Mouse (Mus musculus) stomach, embryonic 15.5 days (tissue): ENCODE data around the gene Rgl3. TPM values are rescaled to one million over a fixed set of nuclear protein-coding genes. Genes with fewer than 3 reads are reported as not detected.
A peak's percentile ranks its signal among the peaks of the same experiment; 100 is the strongest.

ENCODE experiments used
- ATAC-seq: fragments of 200-750 bp; cut with Nextera tagmentation; 2 replicates; pipeline ENCODE4 v1.8.0; 2017; ENCODE audit warnings: low read depth, moderate number of reproducible peaks, moderate TSS enrichment; ENCODE audit not compliant: insufficient read depth, low FRiP score
- H3K27ac ChIP-seq: fragments of 300-500 bp; sonication (generic); 2 replicates; pipeline ENCODE4 v1.5.1; 2015; ENCODE audit warnings: mild to moderate bottlenecking, inconsistent platforms
- H3K27me3 ChIP-seq: fragments of 300-500 bp; sonication (generic); replicated peaks from 2 replicates; pipeline ENCODE4 v1.6.1; 2015; ENCODE audit warnings: inconsistent platforms
- H3K36me3 ChIP-seq: fragments of 300-500 bp; sonication (generic); 2 replicates; pipeline ENCODE4 v1.6.1; 2015; ENCODE audit warnings: inconsistent platforms
- H3K4me1 ChIP-seq: fragments of 300-500 bp; sonication (generic); 2 replicates; pipeline ENCODE4 v1.6.1; 2015; ENCODE audit warnings: inconsistent platforms
- H3K4me2 ChIP-seq: fragments of 300-500 bp; sonication (generic); 2 replicates; pipeline ENCODE4 v1.6.1; 2015; ENCODE audit warnings: mild to moderate bottlenecking, inconsistent platforms
- H3K4me3 ChIP-seq: fragments of 300-500 bp; sonication (generic); replicated peaks from 2 replicates; pipeline ENCODE4 v1.5.1; 2015; ENCODE audit warnings: inconsistent platforms
- H3K9ac ChIP-seq: fragments of 300-500 bp; sonication (generic); 2 replicates; pipeline ENCODE4 v1.6.1; 2015; ENCODE audit warnings: inconsistent platforms
- H3K9me3 ChIP-seq: fragments of 300-500 bp; sonication (generic); 2 replicates; pipeline ENCODE4 v1.6.1; 2016; ENCODE audit warnings: inconsistent platforms
- WGBS: fragments of 180-500 bp; shearing (Covaris S2); methylation state at CpG from one replicate; pipeline ENCODE4 v1.1.7; 2015; 5-methylcytosine and 5-hydroxymethylcytosine counted together
- polyA plus RNA-seq: library from polyadenylated mRNA; unstranded; fragments of >200 nt; fragmentation: Nextera tagmentation; extraction: Ambion mirVana; gene quantifications from 2 replicates; pipeline ENCODE4 v1.2.1, GENCODE M21; 2015

Gene Rgl3
- 5.0 TPM in 2 replicates for polyA plus RNA-seq

DNA sequence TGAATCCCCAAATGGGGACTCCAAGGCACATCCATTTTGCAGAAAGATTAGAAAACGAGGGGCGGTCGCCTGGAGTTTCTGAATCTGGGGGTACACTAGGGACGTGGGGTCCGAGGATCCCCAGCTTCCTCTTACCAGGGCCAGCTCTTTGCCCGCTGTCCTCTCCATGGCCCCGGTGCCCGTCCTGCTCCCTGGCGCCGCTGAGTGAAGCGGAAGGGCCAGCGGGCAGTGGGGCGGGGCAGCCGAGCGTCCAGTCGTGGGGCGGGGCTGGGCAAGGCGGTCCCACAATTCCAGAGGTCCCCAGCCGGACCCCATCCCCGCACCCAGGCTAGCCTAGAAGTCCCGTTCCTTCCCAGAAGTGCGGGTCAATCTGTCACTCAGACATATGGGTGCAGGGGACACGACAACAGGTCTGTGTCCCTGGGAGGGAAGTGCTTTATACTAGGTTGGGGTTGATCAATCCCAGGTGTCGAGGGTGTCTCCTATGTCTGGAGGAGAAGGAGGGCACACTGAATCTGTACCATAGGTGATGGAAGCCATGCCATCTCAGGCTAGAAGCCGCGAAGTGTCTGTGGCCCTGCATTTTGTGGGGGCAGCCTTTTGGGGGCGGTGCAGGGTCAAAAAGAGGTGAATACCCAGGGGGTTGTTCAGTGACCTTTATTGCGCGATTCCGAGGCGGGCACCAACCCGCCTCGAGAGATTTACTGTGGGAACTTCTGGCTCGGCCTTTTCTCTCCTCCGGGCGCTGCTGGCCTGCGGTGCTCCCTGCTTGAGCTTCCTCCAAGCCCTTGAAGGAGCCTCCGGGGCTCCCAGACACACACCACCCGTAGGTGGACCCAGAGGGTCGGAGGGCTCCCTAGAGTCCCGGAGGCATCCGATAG is at the start of gene Rgl3:
Gene Rgl3 (minus strand): TSS at position 217 of the 881 bp plus-strand sequence.
- H3K4me1 ChIP-seq, result peaks cover 24% of the 10 kb centered on the region
- no peak within 1 kb of the TSS for H3K27ac ChIP-seq
- peaks cover 60% of the 10 kb centered on the region for H3K27me3 ChIP-seq
- H3K4me3 ChIP-seq, result peak within 1 kb of the TSS; percentile 49
- H3K9me3 ChIP-seq, result no peaks in the 10 kb centered on the region
- WGBS, result 2% methylated on average over 42 of the region's 42 CpGs
- peak within 1 kb of the TSS; percentile 90 for H3K4me2 ChIP-seq
- no peaks in the 10 kb centered on the region for H3K36me3 ChIP-seq
- peak; percentile 41; the same call in 1 of the 2 replicates for ATAC-seq
- no peak within 1 kb of the TSS for H3K9ac ChIP-seq

DNA sequence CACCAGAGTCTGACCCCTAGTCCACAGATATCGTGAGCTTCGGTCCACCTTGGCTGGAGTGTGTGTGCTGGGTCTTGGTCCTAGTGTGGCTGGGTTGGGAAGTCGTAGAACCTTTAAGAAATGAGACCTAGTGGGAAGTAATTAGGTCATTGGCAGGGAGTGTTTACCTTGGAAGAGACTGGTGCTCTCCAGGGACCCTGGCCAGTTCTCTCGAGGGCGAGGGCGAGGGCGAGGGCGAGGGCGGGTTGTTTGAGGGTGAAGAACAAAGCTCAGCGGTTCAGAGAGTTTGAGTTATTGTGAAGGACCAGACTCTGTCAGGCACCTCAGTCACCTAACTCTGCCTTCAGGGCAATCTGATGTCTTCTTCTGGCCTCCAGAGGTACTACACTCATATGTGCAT is 48.6 kb upstream of the Rgl3 start:
- no peaks in the 10 kb centered on the region for H3K9me3 ChIP-seq
- WGBS, result 68% methylated on average over 10 of the region's 10 CpGs
- H3K9ac ChIP-seq, result no peak overlapping the region
- H3K27ac ChIP-seq, result no peak overlapping the region
- no peak for ATAC-seq
- H3K4me3 ChIP-seq, result no peak overlapping the region
- H3K36me3 ChIP-seq, result no peaks in the 10 kb centered on the region
- no peaks in the 10 kb centered on the region for H3K27me3 ChIP-seq
- H3K4me2 ChIP-seq, result no peak overlapping the region
- H3K4me1 ChIP-seq, result no peaks in the 10 kb centered on the region

DNA sequence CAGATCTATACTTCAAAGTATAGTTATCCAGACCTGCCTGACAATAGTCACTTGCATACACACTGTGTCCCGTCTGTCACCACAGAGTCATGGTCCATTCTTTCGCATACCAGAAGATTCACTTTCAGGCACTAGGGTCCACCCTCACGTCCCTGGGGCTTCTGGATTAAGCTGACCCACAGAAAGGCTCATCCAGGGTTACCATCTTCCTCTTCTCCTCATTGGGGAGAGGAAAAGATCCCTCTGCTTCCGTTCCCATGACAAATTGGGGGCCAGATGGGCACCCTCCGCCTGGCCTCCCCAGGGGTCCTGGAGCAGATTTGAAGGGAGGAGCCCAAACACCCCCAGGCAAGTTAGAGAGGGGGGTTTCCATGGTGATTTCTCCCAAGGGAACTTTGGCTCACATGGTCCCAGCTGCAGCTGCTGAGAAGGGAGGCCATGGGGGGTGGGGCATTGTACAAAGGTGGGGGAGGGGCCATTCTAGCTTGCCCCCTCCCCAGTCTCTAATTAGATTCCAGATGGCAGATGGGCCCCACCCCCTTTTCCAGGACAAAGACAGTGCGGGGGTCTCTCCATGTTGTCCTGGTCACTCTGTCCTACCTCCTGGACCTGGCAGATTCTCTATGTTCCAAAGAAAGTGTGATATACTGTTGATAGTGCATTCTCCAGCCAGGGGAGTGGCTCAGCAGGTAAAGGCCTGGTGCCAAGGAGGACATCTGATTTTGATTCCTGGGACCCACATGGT is 46.2 kb upstream of the Rgl3 start:
- Histone ChIP-seq H3K36me3 (no peaks in the 10 kb centered on the region), H3K9ac (no peak overlapping the region), H3K27me3 (no peaks in the 10 kb centered on the region), H3K9me3 (no peaks in the 10 kb centered on the region), H3K27ac (no peak overlapping the region), H3K4me2 (no peak overlapping the region), H3K4me3 (no peak overlapping the region), H3K4me1 (no peaks in the 10 kb centered on the region)
- ATAC-seq, result no peak
- 51% methylated on average over 6 of the region's 6 CpGs for WGBS

DNA sequence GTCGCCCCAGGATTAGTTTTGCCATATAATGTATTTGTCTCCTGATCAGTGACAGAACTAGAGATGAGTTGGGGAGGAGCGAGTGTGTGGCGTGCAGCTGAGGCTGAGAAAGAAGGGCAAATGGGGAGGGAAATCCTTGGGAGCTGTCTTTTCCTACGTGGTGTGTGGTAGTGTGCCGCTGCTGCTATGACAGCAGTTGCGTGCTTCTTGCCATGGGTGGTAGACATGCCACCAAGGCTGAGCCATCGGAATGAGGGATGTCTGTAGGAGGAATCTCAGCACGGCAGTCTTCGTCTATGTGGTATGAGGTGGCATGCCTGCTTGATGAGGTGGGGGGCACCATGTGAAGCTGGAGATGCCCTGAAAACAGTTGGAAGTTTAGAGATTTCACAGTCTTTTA is 41.1 kb upstream of the Rgl3 start:
- no peak overlapping the region for H3K4me3 ChIP-seq
- no peak overlapping the region for H3K9ac ChIP-seq
- no peaks in the 10 kb centered on the region for H3K27me3 ChIP-seq
- WGBS, result 91% methylated on average over 9 of the region's 9 CpGs
- no peaks in the 10 kb centered on the region for H3K36me3 ChIP-seq
- no peak for ATAC-seq
- H3K27ac ChIP-seq, result no peak overlapping the region
- H3K4me1 ChIP-seq, result no peaks in the 10 kb centered on the region
- no peak overlapping the region for H3K4me2 ChIP-seq
- no peaks in the 10 kb centered on the region for H3K9me3 ChIP-seq

DNA sequence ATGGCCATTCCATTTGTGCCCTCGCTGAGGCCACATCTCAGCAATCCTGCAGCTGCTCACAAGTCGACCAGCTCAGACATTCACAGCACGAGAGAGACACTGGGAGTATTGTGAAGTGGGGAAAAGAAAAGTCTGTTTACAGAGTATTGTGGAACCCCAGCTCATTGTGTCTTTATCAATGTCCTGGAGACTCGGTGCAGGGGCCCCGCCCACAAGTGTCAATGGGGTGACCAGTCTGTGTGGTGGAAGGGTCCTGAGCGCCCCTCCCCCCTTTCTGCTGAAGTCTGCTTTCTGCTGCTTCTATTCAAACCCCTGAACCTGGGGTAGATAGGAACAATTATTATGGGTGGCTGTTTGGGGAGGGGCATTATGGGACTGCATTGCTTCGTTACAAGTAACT is 39.2 kb upstream of the Rgl3 start:
- no peak overlapping the region for H3K4me3 ChIP-seq
- WGBS, result 46% methylated on average over 7 of the region's 7 CpGs
- no peak for ATAC-seq

DNA sequence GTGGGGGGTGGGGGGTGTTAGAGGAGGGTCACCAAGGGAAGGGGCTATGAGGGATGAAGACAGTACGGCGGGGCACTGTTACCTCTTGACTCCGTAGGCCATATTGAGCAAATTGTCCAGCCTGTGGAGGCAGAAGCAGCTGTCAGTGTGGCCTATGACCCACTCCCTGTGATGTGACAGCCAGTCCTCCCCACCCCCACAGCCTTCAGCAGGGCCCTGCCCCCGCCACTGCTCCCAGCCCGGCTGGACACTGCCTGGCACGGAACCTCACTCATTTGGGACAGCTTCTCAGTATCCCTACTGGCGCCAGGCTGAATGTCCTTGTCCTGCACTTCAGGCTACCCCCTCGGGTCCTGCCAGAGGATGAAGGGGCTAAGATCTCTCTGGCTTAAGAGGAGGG is 35.3 kb upstream of the Rgl3 start:
- Histone ChIP-seq H3K9me3 (no peaks in the 10 kb centered on the region), H3K4me1 (no peaks in the 10 kb centered on the region), H3K9ac (no peak overlapping the region), H3K27ac (no peak overlapping the region), H3K4me2 (no peak overlapping the region), H3K36me3 (no peaks in the 10 kb centered on the region), H3K4me3 (no peak overlapping the region), H3K27me3 (no peaks in the 10 kb centered on the region)
- 49% methylated on average over 8 of the region's 8 CpGs for WGBS
- no peak for ATAC-seq

More for the DNA sequence above, 39.2 kb upstream of the Rgl3 start:
- H3K4me1 ChIP-seq, result no peaks in the 10 kb centered on the region
- H3K36me3 ChIP-seq, result no peaks in the 10 kb centered on the region
- H3K27me3 ChIP-seq, result no peaks in the 10 kb centered on the region
- H3K9me3 ChIP-seq, result no peaks in the 10 kb centered on the region
- no peak overlapping the region for H3K9ac ChIP-seq
- H3K4me2 ChIP-seq, result no peak overlapping the region
- no peak overlapping the region for H3K27ac ChIP-seq

DNA sequence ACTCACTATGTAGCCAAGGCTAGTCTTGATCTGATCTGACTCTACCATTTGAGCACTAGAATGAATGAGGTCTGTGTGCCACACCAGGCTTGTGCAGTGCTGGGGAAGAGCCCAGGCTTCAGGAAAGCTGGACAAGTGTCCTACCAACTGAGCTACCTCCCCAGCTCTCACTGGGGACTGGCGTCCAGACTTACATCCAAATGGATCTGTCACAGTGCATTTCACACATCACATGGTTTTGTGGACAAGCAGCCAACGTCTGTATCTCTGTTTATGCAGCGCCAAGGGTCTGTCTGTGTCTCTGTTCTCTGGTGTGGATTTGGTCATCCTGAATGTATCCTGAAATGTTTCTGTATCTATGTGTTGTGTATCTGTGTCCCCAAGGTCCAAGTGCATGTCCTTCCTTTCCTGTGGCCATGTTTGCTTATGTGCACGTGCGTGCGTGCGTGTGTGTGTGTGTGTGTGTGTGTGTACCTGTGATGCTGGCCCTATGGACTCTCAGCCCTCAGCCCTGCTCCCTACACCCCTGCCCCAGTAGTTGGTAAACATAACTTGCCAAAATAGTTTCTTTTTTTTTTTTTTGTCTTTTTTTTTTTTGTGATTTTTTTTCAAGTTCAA is 28.1 kb upstream of the Rgl3 start:
- no peaks in the 10 kb centered on the region for H3K9me3 ChIP-seq
- no peak overlapping the region for H3K4me2 ChIP-seq
- WGBS, result 69% methylated on average over 7 of the region's 7 CpGs
- ATAC-seq, result no peak
- H3K4me1 ChIP-seq, result no peaks in the 10 kb centered on the region
- H3K9ac ChIP-seq, result no peak overlapping the region
- peaks cover 18% of the 10 kb centered on the region for H3K36me3 ChIP-seq
- no peak overlapping the region for H3K4me3 ChIP-seq
- no peak overlapping the region for H3K27ac ChIP-seq
- no peaks in the 10 kb centered on the region for H3K27me3 ChIP-seq

DNA sequence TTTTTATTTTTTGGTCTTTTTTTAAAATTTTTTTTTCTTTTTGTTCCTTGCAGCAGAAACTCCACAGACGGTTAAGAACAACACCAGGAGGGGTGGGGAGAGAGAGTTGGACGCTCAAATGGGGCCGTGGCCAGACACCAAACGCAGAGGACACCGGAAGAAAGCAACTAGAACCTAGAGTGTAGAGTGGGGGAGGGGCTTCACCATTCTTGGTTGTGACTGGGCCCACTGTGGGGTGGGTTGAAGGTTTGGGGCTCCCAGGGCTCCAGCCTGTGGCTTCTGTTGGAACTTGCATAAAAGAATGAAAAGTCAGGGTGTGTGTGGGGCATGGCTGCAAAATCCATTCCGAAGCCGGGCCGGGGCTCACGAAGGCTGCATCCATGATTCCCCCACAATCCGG is 27.0 kb upstream of the Rgl3 start:
- Histone ChIP-seq H3K9me3 (no peaks in the 10 kb centered on the region), H3K27ac (no peak overlapping the region), H3K9ac (no peak overlapping the region), H3K4me3 (no peak overlapping the region), H3K36me3 (peaks cover 28% of the 10 kb centered on the region), H3K27me3 (no peaks in the 10 kb centered on the region), H3K4me1 (no peaks in the 10 kb centered on the region), H3K4me2 (no peak overlapping the region)
- ATAC-seq, result no peak
- 63% methylated on average over 10 of the region's 10 CpGs for WGBS

DNA sequence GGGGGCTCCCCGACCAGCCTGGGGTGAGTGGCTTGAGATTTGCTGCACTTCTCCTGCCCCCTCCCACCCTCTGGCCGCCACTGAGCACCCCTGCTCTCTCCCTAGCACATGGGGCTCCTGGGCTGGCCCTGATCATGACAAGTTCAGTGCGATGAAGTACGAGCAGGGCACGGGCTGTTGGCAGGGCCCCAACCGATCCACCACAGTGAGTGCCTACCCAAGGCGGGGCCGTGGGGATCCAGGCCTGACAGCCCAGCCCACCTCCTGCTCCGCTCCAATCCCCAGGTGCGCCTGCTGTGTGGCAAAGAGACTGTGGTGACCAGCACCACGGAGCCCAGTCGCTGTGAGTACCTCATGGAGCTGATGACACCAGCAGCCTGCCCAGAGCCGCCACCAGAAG is 23.5 kb upstream of the Rgl3 start:
- no peak overlapping the region for H3K4me3 ChIP-seq
- 93% methylated on average over 13 of the region's 13 CpGs for WGBS
- no peaks in the 10 kb centered on the region for H3K4me1 ChIP-seq
- no peak for ATAC-seq
- no peaks in the 10 kb centered on the region for H3K27me3 ChIP-seq
- no peak overlapping the region for H3K27ac ChIP-seq
- peaks cover 61% of the 10 kb centered on the region for H3K36me3 ChIP-seq
- no peaks in the 10 kb centered on the region for H3K9me3 ChIP-seq
- H3K4me2 ChIP-seq, result no peak overlapping the region
- H3K9ac ChIP-seq, result no peak overlapping the region

DNA sequence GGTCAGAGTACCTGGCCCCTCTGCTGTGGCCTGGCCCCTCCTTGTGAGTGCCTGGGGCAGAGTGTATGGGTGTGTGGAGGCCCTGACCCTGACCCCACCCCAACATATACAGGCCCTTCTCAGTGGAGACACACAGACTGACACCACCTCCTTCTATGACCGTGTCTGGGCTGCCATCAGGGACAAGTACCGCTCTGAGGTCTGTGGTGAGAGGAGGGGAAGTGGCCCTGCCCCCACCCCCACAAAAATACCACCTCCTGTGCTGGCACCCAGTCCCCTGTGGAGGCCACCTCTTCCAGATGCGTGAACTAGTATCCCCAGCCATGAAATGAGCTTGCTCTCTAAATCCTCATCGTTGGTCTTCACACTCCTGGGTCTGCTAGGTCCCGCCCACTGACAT is 21.8 kb upstream of the Rgl3 start:
- H3K9ac ChIP-seq, result no peak overlapping the region
- no peak for ATAC-seq
- H3K4me2 ChIP-seq, result no peak overlapping the region
- no peaks in the 10 kb centered on the region for H3K9me3 ChIP-seq
- peaks cover 74% of the 10 kb centered on the region for H3K36me3 ChIP-seq
- no peak overlapping the region for H3K4me3 ChIP-seq
- 86% methylated on average over 5 of the region's 5 CpGs for WGBS
- no peaks in the 10 kb centered on the region for H3K27me3 ChIP-seq
- no peaks in the 10 kb centered on the region for H3K4me1 ChIP-seq
- H3K27ac ChIP-seq, result no peak overlapping the region

DNA sequence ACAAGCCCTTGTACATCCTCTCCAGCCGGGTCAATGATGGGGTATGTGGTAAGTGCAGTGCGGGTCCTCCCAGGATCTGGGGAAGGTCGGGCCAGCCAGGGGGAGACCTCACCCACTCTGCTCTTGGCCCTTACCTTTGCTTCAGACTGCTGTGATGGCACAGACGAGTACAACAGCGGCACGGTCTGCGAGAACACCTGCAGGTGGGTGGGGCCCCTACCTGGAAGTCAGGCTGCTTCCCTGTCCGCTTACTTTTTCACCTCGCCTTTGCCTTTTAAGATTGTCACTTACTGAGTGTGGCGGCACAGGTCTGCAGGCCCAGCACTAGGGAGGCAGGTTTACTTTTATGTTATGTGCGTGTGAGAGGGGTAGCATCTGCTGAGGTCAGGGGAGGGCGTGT is 15.3 kb upstream of the Rgl3 start:
- Histone ChIP-seq H3K4me2 (no peak overlapping the region), H3K36me3 (peaks cover 38% of the 10 kb centered on the region), H3K4me1 (peaks cover 22% of the 10 kb centered on the region), H3K27me3 (no peaks in the 10 kb centered on the region), H3K27ac (no peak overlapping the region), H3K9me3 (no peaks in the 10 kb centered on the region), H3K9ac (no peak overlapping the region), H3K4me3 (no peak overlapping the region)
- 87% methylated on average over 12 of the region's 12 CpGs for WGBS
- ATAC-seq, result no peak

DNA sequence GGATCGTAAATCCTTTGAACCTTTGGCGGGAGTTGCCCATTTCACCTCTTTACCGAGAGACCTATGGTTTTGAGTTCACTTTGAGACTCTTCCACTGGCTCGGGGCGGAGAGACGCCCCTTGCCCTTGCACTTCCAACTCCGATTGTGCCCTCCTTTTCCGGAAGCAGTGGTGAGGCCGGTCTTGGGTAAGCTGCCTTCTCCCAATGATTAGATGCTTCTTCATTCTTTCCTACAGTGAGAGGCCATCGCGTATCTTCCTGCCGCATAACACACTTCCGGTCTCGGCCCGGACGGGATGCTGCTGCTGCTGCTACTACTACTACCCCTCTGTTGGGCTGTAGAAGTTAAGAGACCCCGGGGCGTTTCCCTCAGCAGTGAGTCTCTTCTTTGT is 13.9 kb upstream of the Rgl3 start:
- Histone ChIP-seq H3K4me3 (peak overlapping the region; percentile 74), H3K9ac (peak overlapping the region; percentile 45; the same call in 1 of the 2 replicates), H3K36me3 (peaks cover 25% of the 10 kb centered on the region; the same call in 1 of the 2 replicates), H3K27me3 (no peaks in the 10 kb centered on the region), H3K4me2 (peak overlapping the region; percentile 84), H3K9me3 (no peaks in the 10 kb centered on the region), H3K27ac (peak overlapping the region; percentile 63), H3K4me1 (peaks cover 22% of the 10 kb centered on the region)
- under 1% methylated on average over 18 of the region's 18 CpGs for WGBS
- ATAC-seq, result no peak
